Mouse (Mus musculus) activated CD4-positive, CD25-positive, alpha-beta regulatory T cell, adult 9 weeks (primary cell): ENCODE results near the gene Dlg5. TPM values are rescaled to one million over a fixed set of nuclear protein-coding genes. Genes with fewer than 3 reads are reported as not detected.

Source experiments
- polyA plus RNA-seq: library from polyadenylated mRNA; unstranded; fragments of 100-300 nt; shearing (Covaris generic); gene quantifications from one replicate; pipeline ENCODE4 v1.2.1, GENCODE M21; 2017

Dlg5 gene
- polyA plus RNA-seq, result 0.15 TPM

DNA sequence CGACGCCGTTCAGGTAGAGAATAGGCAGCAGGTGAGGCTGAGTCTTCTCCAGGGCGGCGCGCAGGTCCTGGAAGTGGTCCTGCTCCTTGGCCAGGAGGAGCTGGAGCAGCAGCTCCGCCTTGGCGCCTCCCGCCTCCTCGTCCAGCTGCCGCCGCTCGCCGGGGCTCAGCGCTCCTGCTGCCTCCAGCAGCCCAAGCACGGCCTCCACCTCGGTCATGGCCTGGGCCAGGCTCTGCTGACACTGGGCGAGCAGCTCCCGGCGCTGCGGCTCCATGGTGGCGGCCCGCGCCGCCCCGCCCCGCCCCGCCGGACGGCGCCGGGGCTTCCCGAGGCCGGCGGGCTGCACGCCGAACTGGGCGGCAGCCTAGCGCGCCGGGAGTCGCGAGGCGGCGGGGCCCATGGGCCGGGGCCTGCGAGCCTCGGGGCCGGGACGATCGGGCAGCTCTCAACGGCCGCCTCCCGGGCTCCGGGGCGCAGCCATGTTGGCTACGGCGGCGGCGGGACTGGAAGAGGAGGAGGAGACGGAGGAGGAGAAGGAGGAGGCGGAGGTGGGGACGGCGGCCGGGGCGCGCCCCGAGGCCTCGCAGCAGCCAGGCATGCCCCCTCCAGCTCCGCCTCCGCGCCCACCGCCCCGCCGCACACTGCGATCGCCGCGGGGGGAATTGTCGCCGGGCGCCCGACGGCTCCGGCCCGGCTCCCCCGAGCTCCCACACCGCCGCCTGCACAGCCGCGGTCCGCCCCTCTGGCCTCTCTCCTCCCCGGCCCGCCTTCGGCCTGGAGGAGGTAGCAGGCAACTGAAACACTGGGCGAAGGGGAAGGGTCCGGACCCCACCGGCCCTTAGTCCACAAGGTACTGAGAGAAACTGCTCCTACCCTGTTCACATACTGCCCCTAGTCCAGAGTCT lies at the start of gene Dlg5:
Gene Dlg5, minus strand, starts transcription at position 744 of the 905 bp plus-strand sequence.

DNA sequence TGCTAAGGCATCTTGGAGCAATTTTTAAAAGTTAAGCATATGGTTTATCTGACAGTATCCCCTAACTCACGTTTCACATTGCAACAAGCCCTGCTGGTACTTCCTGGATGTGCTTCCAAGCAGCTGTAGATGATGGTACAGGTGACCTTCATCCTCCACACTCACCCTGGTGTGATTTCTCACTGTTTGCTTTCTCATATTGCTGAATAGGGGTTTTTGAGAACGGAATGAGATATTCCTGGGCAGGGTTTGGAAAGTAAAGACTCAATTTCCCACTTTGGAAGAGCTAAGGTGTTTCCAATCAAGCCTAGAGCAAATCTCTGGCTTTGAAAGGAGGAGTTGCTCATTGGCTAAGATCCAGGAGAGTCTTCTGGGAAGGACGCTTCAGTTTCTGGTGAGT lies 47.2 kb upstream of the Dlg5 start, which contains the start of gene E330034G19Rik:
Gene E330034G19Rik, plus strand, starts transcription at position 301 of the 400 bp plus-strand sequence.

Other genes with a start within 250 kb of the Dlg5 start
- gene Kcnma1, start 231.4 kb downstream of the Dlg5 start, polyA plus RNA-seq, result not detected
- gene E330034G19Rik, start 47.3 kb upstream of the Dlg5 start, polyA plus RNA-seq, result not detected
- gene Polr3a, start 241.1 kb upstream of the Dlg5 start, polyA plus RNA-seq, result 31.0 TPM
- gene Rps24, start 241.2 kb upstream of the Dlg5 start, polyA plus RNA-seq, result 1,458 TPM